Mouse (Mus musculus) heart, adult 2 months (tissue): ENCODE measurements around the gene Olfr640.

Experiments
- CTCF ChIP-seq: fragments of 200-600 bp; IDR thresholded peaks from 2 replicates; pipeline ENCODE4 v1.8.1; 2022; ENCODE audit warnings: antibody characterized with exemption, mild to moderate bottlenecking, moderate library complexity
- EP300 ChIP-seq: fragments of 200-500 bp; IDR thresholded peaks from 2 replicates; pipeline ENCODE4 v1.6.1; 2011; ENCODE audit warnings: low read depth, low read length, control low read depth; ENCODE audit not compliant: insufficient read depth

GRCm38 (mm10) chr7:103999124-103999523 lies 26.2 kb downstream of the Olfr640 start:
- TF ChIP-seq EP300: no peak
- TF ChIP-seq CTCF: no peak
